Mouse (Mus musculus): Measurements from ENCODE around the gene Olfr1513. TPM values are rescaled to one million over a fixed set of nuclear protein-coding genes. Genes with fewer than 3 reads are reported as not detected.
"Not testable (repeated sequence)": the region's sequence is repeated elsewhere in the genome, so short reads cannot be mapped to it uniquely, and the experiment has no call there.

The Olfr1513 gene
- polyA plus RNA-seq, 1 experiment from 2014 or later: not detected

DNA sequence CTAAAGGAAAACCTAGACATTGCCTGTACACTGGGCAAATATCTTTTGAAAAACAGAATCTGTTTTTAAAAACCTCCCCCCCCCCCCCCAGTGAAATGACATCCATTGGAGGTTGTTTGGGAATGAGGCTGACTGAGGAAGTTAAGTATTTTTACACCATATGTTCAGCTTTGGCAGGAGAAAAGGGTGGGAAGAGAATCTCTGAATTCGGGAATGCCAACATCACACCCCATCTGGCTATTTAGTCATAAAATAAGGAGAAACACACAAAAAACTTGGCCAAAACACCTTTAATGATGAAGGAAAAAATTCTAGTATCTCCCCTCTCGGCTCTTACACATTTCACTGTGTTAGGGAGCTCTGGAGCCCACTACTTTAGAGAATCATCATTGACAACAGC, 45.3 kb downstream of the Olfr1513 start:
- DNase-seq (ENCODE audit: low spot score): no peak

GRCm38 (mm10) chr14:52310343-52310742, 45.9 kb downstream of the Olfr1513 start:
- peak; percentile 18 for DNase-seq (ENCODE audit: low spot score)

GRCm38 (mm10) chr14:52306100-52306499, 50.1 kb downstream of the Olfr1513 start:
- no peak for DNase-seq (ENCODE audit: low spot score)

DNA sequence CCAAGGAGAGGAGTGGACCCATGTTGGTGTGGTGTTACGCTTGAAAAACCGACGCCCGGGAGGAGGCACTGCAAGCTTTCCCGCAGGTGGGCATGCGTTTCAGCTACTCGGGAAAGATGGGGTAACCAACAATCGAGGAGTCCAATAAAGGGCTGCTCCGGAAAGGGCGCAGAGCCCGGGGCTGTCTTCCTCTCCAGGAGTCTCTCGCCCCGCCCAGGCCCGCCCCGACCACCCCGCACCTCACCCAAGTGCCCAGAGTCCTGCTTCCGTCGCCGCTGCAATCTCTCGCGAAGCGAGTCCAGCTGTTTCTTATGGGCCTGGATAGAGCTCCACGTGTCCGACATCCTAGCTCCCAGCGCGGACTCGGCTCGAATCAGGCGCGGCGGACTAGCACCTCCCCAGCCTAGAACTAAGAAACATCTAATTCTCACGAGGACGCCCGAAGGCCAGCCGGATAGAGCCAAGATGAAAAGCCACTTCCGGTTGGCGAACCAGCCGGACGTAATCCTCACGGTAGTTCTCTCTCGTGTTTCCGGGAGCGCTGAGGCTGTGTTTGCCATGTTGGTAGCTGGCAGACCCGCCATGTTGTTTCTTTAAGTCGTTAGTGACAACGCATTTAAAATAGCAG, 51.5 kb downstream of the Olfr1513 start, which contains the start of gene Mettl3:
Gene Mettl3, minus strand, starts transcription at position 485 of the 628 bp plus-strand sequence.
- DNase-seq (ENCODE audit: low spot score): peak; percentile 93

- not testable (repeated sequence) for DNase-seq (ENCODE audit: low spot score)
Measured at GRCm38 (mm10) chr14:52303517-52303916, 52.7 kb downstream of the Olfr1513 start.

Other genes starting within 250 kb of the Olfr1513 start
- gene Rpgrip1, start 245.7 kb downstream of the Olfr1513 start, polyA plus RNA-seq (2015; fragmentation: Nextera tagmentation; extraction: Ambion mirVana): 87.6 and 94.0 TPM in 2 replicates
- 58.9 and 64.1 TPM in 2 replicates for gene Supt16, start 159.0 kb downstream of the Olfr1513 start, polyA plus RNA-seq (2015; fragmentation: Nextera tagmentation; extraction: Ambion mirVana)
- gene Chd8, start 98.6 kb downstream of the Olfr1513 start, polyA plus RNA-seq (2015; fragmentation: Nextera tagmentation; extraction: Ambion mirVana): 31.9 and 40.1 TPM in 2 replicates
- 45.0 and 46.0 TPM in 2 replicates for gene Tox4, start 77.3 kb downstream of the Olfr1513 start, polyA plus RNA-seq (2015; fragmentation: Nextera tagmentation; extraction: Ambion mirVana)
- 10.9 and 13.2 TPM in 2 replicates for gene Rab2b, start 76.9 kb downstream of the Olfr1513 start, polyA plus RNA-seq (2015; fragmentation: Nextera tagmentation; extraction: Ambion mirVana)
- gene Mettl3, start 51.3 kb downstream of the Olfr1513 start, polyA plus RNA-seq (2015; fragmentation: Nextera tagmentation; extraction: Ambion mirVana): 33.9 and 37.6 TPM in 2 replicates
- gene Sall2, start 27.6 kb downstream of the Olfr1513 start, polyA plus RNA-seq (2015; fragmentation: Nextera tagmentation; extraction: Ambion mirVana): 6.2 and 7.3 TPM in 2 replicates
- not detected in 2 replicates for gene Olfr1512, start 22.8 kb upstream of the Olfr1513 start, polyA plus RNA-seq (2015; fragmentation: Nextera tagmentation; extraction: Ambion mirVana)
- gene Olfr1511, start 41.0 kb upstream of the Olfr1513 start, polyA plus RNA-seq (2015; fragmentation: Nextera tagmentation; extraction: Ambion mirVana): not detected in 2 replicates
- not detected in 2 replicates for gene Olfr1510, start 58.0 kb upstream of the Olfr1513 start, polyA plus RNA-seq (2015; fragmentation: Nextera tagmentation; extraction: Ambion mirVana)
- 0.13 TPM in 1 of 2 replicates, not detected in the other for gene Olfr1509, start 86.6 kb upstream of the Olfr1513 start, polyA plus RNA-seq (2015; fragmentation: Nextera tagmentation; extraction: Ambion mirVana)
- gene Olfr1508, start 111.1 kb upstream of the Olfr1513 start, polyA plus RNA-seq (2015; fragmentation: Nextera tagmentation; extraction: Ambion mirVana): not detected in 2 replicates
- gene Olfr1507, start 139.3 kb upstream of the Olfr1513 start, polyA plus RNA-seq (2015; fragmentation: Nextera tagmentation; extraction: Ambion mirVana): not detected in 2 replicates

Measured in thymus, postnatal 0 days (tissue).